Comparison of ENCODE assay signal across 19 mouse cellular contexts in the genomic region with DNA sequence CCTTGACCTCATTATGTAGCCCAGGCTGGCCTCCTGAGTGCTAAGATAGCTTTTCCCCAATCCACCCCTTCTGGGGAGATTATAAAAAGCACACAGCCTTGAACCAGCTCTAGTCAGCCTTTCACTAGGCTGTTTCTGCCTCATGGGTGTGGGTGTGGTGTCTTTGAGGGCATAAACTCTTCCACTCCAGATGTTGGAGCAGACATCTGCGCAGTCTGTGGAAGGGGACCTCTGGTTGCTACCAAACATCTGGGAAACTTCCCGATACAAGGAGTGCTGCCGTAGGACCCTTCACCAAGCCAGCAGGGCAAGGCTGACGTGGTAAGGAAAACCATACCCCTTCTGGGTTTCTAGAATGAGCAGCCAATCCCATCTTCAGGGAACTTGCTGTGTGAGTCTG.
"Had no signal": no experiment of that assay in that cellular context is flagged by ENCODE, and none has a peak within 500 bp of the region (broad histone marks: within the 10 kb centered on the region; RNA-seq: fewer than 3 reads in every experiment).

No protein-coding gene starts in this region.

- H3K4me1 ChIP-seq: hindbrain, embryonic 15.5 days had no signal

- H3K4me3 ChIP-seq: heart, embryonic 12.5 days; hindbrain, embryonic 13.5 days; hindbrain, embryonic 15.5 days; intestine, embryonic 15.5 days; layer of hippocampus, adult 2 months; left cerebral cortex, adult 2 months; limb, embryonic 13.5 days; liver, embryonic 12.5 days had no signal

- ATAC-seq: hindbrain, postnatal 0 days; intestine, embryonic 15.5 days; intestine, postnatal 0 days; liver, embryonic 12.5 days had no signal

- H3K9ac ChIP-seq: heart, embryonic 12.5 days; hindbrain, embryonic 13.5 days; hindbrain, embryonic 15.5 days; intestine, embryonic 15.5 days; limb, embryonic 13.5 days; liver, embryonic 12.5 days; liver, embryonic 14.5 days had no signal

- H3K9me3 ChIP-seq: hindbrain, embryonic 15.5 days; intestine, embryonic 15.5 days; limb, embryonic 13.5 days had no signal

- H3K4me2 ChIP-seq: heart, embryonic 12.5 days; hindbrain, embryonic 13.5 days; hindbrain, embryonic 15.5 days; intestine, embryonic 15.5 days; limb, embryonic 13.5 days; liver, embryonic 12.5 days had no signal

- H3K36me3 ChIP-seq: heart, embryonic 12.5 days; hindbrain, embryonic 13.5 days; hindbrain, embryonic 15.5 days; intestine, embryonic 15.5 days; limb, embryonic 13.5 days; liver, embryonic 12.5 days had no signal

- H3K27me3 ChIP-seq: hindbrain, embryonic 13.5 days; hindbrain, embryonic 15.5 days; intestine, embryonic 15.5 days; limb, embryonic 13.5 days had no signal

- H3K27ac ChIP-seq: hindbrain, embryonic 13.5 days; hindbrain, embryonic 15.5 days; hindbrain, postnatal 0 days; intestine, embryonic 15.5 days; layer of hippocampus, adult 2 months; left cerebral cortex, adult 2 months; limb, embryonic 13.5 days; liver, embryonic 12.5 days; liver, embryonic 14.5 days had no signal

- DNase-seq: gastrocnemius, postnatal 14 days; gastrocnemius, postnatal 36 days; heart, postnatal 10 days; heart, postnatal 36 days; kidney, adult 18-20 months; kidney, adult 8-10 months; kidney, postnatal 10 days; kidney, postnatal 25 days had no signal
